Mouse (Mus musculus): Measurements from ENCODE around the gene Vmn2r59. TPM values are rescaled to one million over a fixed set of nuclear protein-coding genes. Genes with fewer than 3 reads are reported as not detected.
"Not testable (repeated sequence)": the region's sequence is repeated elsewhere in the genome, so short reads cannot be mapped to it uniquely, and the experiment has no call there.

The Vmn2r59 gene
- under 1 TPM in 1 of 3 experiments, not detected in 2; 0.09 TPM for polyA plus RNA-seq (2017; shearing (Covaris generic))

DNA sequence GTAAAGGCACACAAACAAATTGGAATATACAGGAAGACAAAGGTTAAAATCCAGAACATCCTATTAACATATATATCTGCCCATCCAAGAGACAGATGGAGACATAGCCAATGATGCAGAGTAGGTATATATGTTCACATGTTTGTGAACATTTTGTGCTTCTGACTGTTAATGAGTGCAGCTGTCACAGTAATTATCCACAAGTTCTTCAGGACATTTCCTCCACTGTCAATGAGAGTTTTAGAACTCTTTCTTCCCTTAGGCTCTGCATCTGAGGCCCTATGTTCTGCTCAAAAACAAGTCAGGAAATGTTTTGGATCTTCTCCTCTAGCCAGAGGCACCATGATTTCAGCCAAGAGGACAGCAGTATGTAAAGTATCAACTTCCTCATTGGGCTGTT lies at the start of gene Vmn2r59:
Gene Vmn2r59 (minus strand): TSS at position 101 of the 400 bp plus-strand sequence.
- ATAC-seq: no peak

DNA sequence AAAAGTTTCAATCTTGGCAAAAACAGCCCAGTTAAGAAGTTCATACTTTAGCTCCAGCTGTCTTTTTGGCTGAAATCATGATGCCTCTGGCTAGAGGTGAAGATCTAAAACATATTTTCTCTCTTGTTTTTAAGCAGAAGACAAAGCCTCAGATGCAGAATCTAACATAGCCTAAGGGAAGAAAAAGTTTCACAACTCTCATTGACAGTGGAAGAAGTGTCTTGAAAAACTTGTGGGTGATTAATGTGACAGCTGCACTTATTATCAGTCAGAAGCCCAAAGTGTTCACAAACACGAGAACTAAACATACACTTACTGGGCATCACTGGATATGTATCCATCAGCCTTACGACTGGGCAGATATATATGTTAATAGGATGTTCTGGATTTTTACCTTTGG lies 48.6 kb upstream of the Vmn2r59 start, which contains the start of gene Vmn2r60:
Gene Vmn2r60 (plus strand): TSS at position 301 of the 400 bp plus-strand sequence.
- no peak for ATAC-seq

DNA sequence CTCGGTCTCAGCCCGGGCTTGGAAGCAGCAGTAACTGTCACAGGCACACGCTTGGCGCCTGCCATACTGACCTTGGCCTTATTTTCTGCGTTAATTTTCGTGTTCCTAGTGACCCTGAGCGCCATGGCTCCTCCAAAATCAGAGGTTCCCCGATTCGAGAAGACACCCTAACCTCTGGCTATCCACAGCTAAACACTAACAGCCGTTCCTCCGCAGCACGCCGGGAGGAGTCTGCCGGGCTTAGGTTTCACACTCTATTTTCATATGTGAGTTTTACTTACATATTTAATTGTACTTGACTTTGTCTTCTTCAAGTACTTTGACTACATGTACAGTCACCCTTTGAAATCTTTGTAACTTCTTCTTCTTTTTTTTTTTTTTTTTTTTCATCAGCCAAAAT lies 48.2 kb upstream of the Vmn2r59 start:
- not testable (repeated sequence) for ATAC-seq

Other genes with a start within 250 kb of the Vmn2r59 start
- gene Vmn2r58, start 186.3 kb downstream of the Vmn2r59 start, polyA plus RNA-seq (2017; shearing (Covaris generic)): not detected
- under 1 TPM in 2 of 3 experiments, not detected in 1; 0.03 to 0.08 TPM for gene Vmn2r60, start 48.7 kb upstream of the Vmn2r59 start, polyA plus RNA-seq (2017; shearing (Covaris generic))
- gene Vmn2r61, start 201.0 kb upstream of the Vmn2r59 start, polyA plus RNA-seq (2017; shearing (Covaris generic)): not detected